Mouse (Mus musculus): ENCODE data around the gene Fam187b. TPM values are rescaled to one million over a fixed set of nuclear protein-coding genes. Genes with fewer than 3 reads are reported as not detected.
A peak's percentile ranks its signal among the peaks of the same experiment; 100 is the strongest.

Fam187b gene
- polyA plus RNA-seq, 1 experiment from 2014 or later: 0.78 TPM

- Histone ChIP-seq H3K9ac (no peak overlapping the region), H3K9me3 (no peaks in the 10 kb centered on the region), H3K27me3 (no peaks in the 10 kb centered on the region), H3K4me2 (replicated peaks) (no peak overlapping the region), H3K4me1 (peaks cover 21% of the 10 kb centered on the region), H3K27ac (no peak overlapping the region), H3K4me3 (no peak overlapping the region), H3K36me3 (peaks cover 26% of the 10 kb centered on the region)
- 90% methylated on average over 6 of the region's 6 CpGs for WGBS
- no peak for ATAC-seq (ENCODE audit: low FRiP score, low read depth)
Observed at GRCm38 (mm10) chr7:30959786-30960349, 13.7 kb upstream of the Fam187b start.

GRCm38 (mm10) chr7:30962862-30963261 is 10.7 kb upstream of the Fam187b start:
- WGBS: 94% methylated on average over 5 of the region's 5 CpGs
- H3K27me3 ChIP-seq: no peaks in the 10 kb centered on the region
- H3K4me1 ChIP-seq: peaks cover 11% of the 10 kb centered on the region
- no peak for ATAC-seq (ENCODE audit: low FRiP score, low read depth)
- no peak overlapping the region for H3K4me2 ChIP-seq (replicated peaks)
- H3K27ac ChIP-seq: no peak overlapping the region
- H3K4me3 ChIP-seq: no peak overlapping the region
- H3K9ac ChIP-seq: no peak overlapping the region
- peaks cover 21% of the 10 kb centered on the region for H3K36me3 ChIP-seq
- no peaks in the 10 kb centered on the region for H3K9me3 ChIP-seq

- Histone ChIP-seq H3K4me1 (peaks cover 4% of the 10 kb centered on the region; the same call in 1 of the 2 replicates), H3K4me3 (no peak overlapping the region), H3K4me2 (replicated peaks) (no peak overlapping the region), H3K27ac (no peak overlapping the region), H3K36me3 (peaks cover 9% of the 10 kb centered on the region; the same call in 1 of the 2 replicates), H3K9me3 (no peaks in the 10 kb centered on the region), H3K27me3 (no peaks in the 10 kb centered on the region), H3K9ac (no peak overlapping the region)
- WGBS: 87% methylated on average over 7 of the region's 7 CpGs
- ATAC-seq (ENCODE audit: low FRiP score, low read depth): no peak
Observed at GRCm38 (mm10) chr7:30964366-30964765, 9.2 kb upstream of the Fam187b start.

GRCm38 (mm10) chr7:30965677-30966076 is 7.9 kb upstream of the Fam187b start:
- Histone ChIP-seq H3K9me3 (no peaks in the 10 kb centered on the region), H3K4me1 (peaks cover 4% of the 10 kb centered on the region; the same call in 1 of the 2 replicates), H3K27me3 (no peaks in the 10 kb centered on the region), H3K36me3 (peaks cover 7% of the 10 kb centered on the region), H3K9ac (no peak overlapping the region), H3K4me3 (no peak overlapping the region), H3K4me2 (replicated peaks) (no peak overlapping the region), H3K27ac (no peak overlapping the region)
- 81% methylated on average over 14 of the region's 14 CpGs for WGBS
- no peak for ATAC-seq (ENCODE audit: low FRiP score, low read depth)

GRCm38 (mm10) chr7:30966657-30967056 is 6.9 kb upstream of the Fam187b start:
- Histone ChIP-seq H3K4me3 (no peak overlapping the region), H3K9me3 (no peaks in the 10 kb centered on the region), H3K4me1 (peaks cover 4% of the 10 kb centered on the region; the same call in 1 of the 2 replicates), H3K27ac (no peak overlapping the region), H3K9ac (no peak overlapping the region), H3K4me2 (replicated peaks) (no peak overlapping the region), H3K36me3 (peaks cover 4% of the 10 kb centered on the region; the same call in 1 of the 2 replicates), H3K27me3 (peaks cover 2% of the 10 kb centered on the region)
- ATAC-seq (ENCODE audit: low FRiP score, low read depth): no peak
- 65% methylated on average over 3 of the region's 3 CpGs for WGBS

GRCm38 (mm10) chr7:30968611-30969010 is 5.0 kb upstream of the Fam187b start:
- no peak overlapping the region for H3K4me3 ChIP-seq
- no peak overlapping the region for H3K27ac ChIP-seq
- no peak overlapping the region for H3K9ac ChIP-seq
- peaks cover 4% of the 10 kb centered on the region; the same call in 1 of the 2 replicates for H3K36me3 ChIP-seq
- no peaks in the 10 kb centered on the region for H3K9me3 ChIP-seq
- H3K4me2 ChIP-seq (replicated peaks): no peak overlapping the region
- H3K4me1 ChIP-seq: peaks cover 12% of the 10 kb centered on the region
- no peak for ATAC-seq (ENCODE audit: low FRiP score, low read depth)
- 89% methylated on average over 8 of the region's 8 CpGs for WGBS
- H3K27me3 ChIP-seq: peaks cover 22% of the 10 kb centered on the region

- Histone ChIP-seq H3K4me2 (replicated peaks) (no peak overlapping the region), H3K4me1 (peaks cover 16% of the 10 kb centered on the region), H3K36me3 (peaks cover 4% of the 10 kb centered on the region; the same call in 1 of the 2 replicates), H3K27me3 (peaks cover 23% of the 10 kb centered on the region), H3K9ac (no peak overlapping the region), H3K4me3 (no peak overlapping the region), H3K27ac (no peak overlapping the region), H3K9me3 (no peaks in the 10 kb centered on the region)
- no peak for ATAC-seq (ENCODE audit: low FRiP score, low read depth)
- WGBS: 70% methylated on average over 4 of the region's 4 CpGs
Observed at GRCm38 (mm10) chr7:30969174-30969573, 4.4 kb upstream of the Fam187b start.

GRCm38 (mm10) chr7:30971901-30972300 is 1.7 kb upstream of the Fam187b start:
- Histone ChIP-seq H3K27me3 (peaks cover 23% of the 10 kb centered on the region), H3K4me2 (replicated peaks) (peak overlapping the region; percentile 76), H3K9ac (no peak overlapping the region), H3K36me3 (peaks cover 4% of the 10 kb centered on the region; the same call in 1 of the 2 replicates), H3K4me1 (peaks cover 18% of the 10 kb centered on the region), H3K9me3 (no peaks in the 10 kb centered on the region), H3K27ac (no peak overlapping the region), H3K4me3 (peak overlapping the region; percentile 52)
- ATAC-seq (ENCODE audit: low FRiP score, low read depth): no peak
- 87% methylated on average over 15 of the region's 15 CpGs for WGBS

GRCm38 (mm10) chr7:30972426-30973250 is 952 bp upstream of the Fam187b start:
- Histone ChIP-seq H3K4me2 (replicated peaks) (peak overlapping the region; percentile 76), H3K27ac (no peak overlapping the region), H3K9ac (peak overlapping the region; percentile 64), H3K4me3 (peak overlapping the region; percentile 52), H3K4me1 (peaks cover 18% of the 10 kb centered on the region), H3K36me3 (peaks cover 4% of the 10 kb centered on the region; the same call in 1 of the 2 replicates), H3K9me3 (no peaks in the 10 kb centered on the region), H3K27me3 (peaks cover 23% of the 10 kb centered on the region)
- ATAC-seq (ENCODE audit: low FRiP score, low read depth): no peak
- WGBS: 5% methylated on average over 40 of the region's 41 CpGs

GRCm38 (mm10) chr7:30973251-30973500 is 414 bp upstream of the Fam187b start, which contains the start of gene Lsr:
Lsr (minus strand) TSS chr7:30973464.
- WGBS: under 1% methylated on average over 19 of the region's 19 CpGs
- H3K27ac ChIP-seq: no peak within 1 kb of the TSS; the same call in 1 of the 2 replicates

GRCm38 (mm10) chr7:30981703-30982102 is 8.1 kb downstream of the Fam187b start:
- Histone ChIP-seq H3K36me3 (no peaks in the 10 kb centered on the region), H3K4me3 (no peak overlapping the region), H3K27me3 (no peaks in the 10 kb centered on the region), H3K4me2 (replicated peaks) (no peak overlapping the region), H3K27ac (no peak overlapping the region), H3K4me1 (no peaks in the 10 kb centered on the region), H3K9ac (no peak overlapping the region), H3K9me3 (no peaks in the 10 kb centered on the region)
- ATAC-seq (ENCODE audit: low FRiP score, low read depth): no peak
- 87% methylated on average over 4 of the region's 4 CpGs for WGBS

More at GRCm38 (mm10) chr7:30973251-30973500, 414 bp upstream of the Fam187b start, which contains the start of gene Lsr:
- 0 out of 2 replicates have a peak, but pooled peaks have one; percentile 31 for ATAC-seq (ENCODE audit: low FRiP score, low read depth)
- peak within 1 kb of the TSS; percentile 52 for H3K4me3 ChIP-seq
- peaks cover 18% of the 10 kb centered on the region for H3K4me1 ChIP-seq
- H3K4me2 ChIP-seq (replicated peaks): peak within 1 kb of the TSS; percentile 76
- H3K27me3 ChIP-seq: peaks cover 23% of the 10 kb centered on the region
- peak within 1 kb of the TSS; percentile 64 for H3K9ac ChIP-seq
- H3K9me3 ChIP-seq: no peaks in the 10 kb centered on the region
- peaks cover 4% of the 10 kb centered on the region; the same call in 1 of the 2 replicates for H3K36me3 ChIP-seq

- no peak overlapping the region for H3K4me2 ChIP-seq (replicated peaks)
- H3K27ac ChIP-seq: no peak overlapping the region
- ATAC-seq (ENCODE audit: low FRiP score, low read depth): no peak
- H3K4me1 ChIP-seq: no peaks in the 10 kb centered on the region
- no peak overlapping the region for H3K4me3 ChIP-seq
- 86% methylated on average over 9 of the region's 9 CpGs for WGBS
- H3K9me3 ChIP-seq: no peaks in the 10 kb centered on the region; the same call in 1 of the 2 replicates
- no peaks in the 10 kb centered on the region for H3K27me3 ChIP-seq
- no peaks in the 10 kb centered on the region for H3K36me3 ChIP-seq
- H3K9ac ChIP-seq: no peak overlapping the region
Observed at GRCm38 (mm10) chr7:30985357-30985756, 11.8 kb downstream of the Fam187b start.
